Mouse (Mus musculus) bone marrow, adult 2 months (tissue): Measurements from ENCODE around the gene Polm.

Experiments used
- CTCF ChIP-seq: fragments of 200-500 bp; IDR thresholded peaks from 2 replicates; pipeline ENCODE4 v1.5.1; 2011; ENCODE audit warnings: low read length, control low read depth; ENCODE audit not compliant: control insufficient read depth, insufficient read depth
- POLR2A ChIP-seq: fragments of 200-500 bp; IDR thresholded peaks from 2 replicates; pipeline ENCODE4 v1.6.1; 2011; ENCODE audit warnings: low read depth, mild to moderate bottlenecking, control low read depth, low read length, borderline replicate concordance; ENCODE audit not compliant: control insufficient read depth

- TF ChIP-seq POLR2A (no peak), CTCF (no peak)
Measured at GRCm38 (mm10) chr11:5872707-5873106, 34.9 kb upstream of the Polm start.
